Mouse (Mus musculus) urinary bladder, postnatal 36 days (tissue): ENCODE measurements around the gene 1810010D01Rik.

ENCODE experiments used
- DNase-seq, 2 experiments: peaks; one replicate each; pipeline ENCODE4 v3.0.0; 2022; ENCODE audit warnings: low spot score in 2 of 2, mixed read lengths in 1 of 2

The 1810010D01Rik gene

DNA sequence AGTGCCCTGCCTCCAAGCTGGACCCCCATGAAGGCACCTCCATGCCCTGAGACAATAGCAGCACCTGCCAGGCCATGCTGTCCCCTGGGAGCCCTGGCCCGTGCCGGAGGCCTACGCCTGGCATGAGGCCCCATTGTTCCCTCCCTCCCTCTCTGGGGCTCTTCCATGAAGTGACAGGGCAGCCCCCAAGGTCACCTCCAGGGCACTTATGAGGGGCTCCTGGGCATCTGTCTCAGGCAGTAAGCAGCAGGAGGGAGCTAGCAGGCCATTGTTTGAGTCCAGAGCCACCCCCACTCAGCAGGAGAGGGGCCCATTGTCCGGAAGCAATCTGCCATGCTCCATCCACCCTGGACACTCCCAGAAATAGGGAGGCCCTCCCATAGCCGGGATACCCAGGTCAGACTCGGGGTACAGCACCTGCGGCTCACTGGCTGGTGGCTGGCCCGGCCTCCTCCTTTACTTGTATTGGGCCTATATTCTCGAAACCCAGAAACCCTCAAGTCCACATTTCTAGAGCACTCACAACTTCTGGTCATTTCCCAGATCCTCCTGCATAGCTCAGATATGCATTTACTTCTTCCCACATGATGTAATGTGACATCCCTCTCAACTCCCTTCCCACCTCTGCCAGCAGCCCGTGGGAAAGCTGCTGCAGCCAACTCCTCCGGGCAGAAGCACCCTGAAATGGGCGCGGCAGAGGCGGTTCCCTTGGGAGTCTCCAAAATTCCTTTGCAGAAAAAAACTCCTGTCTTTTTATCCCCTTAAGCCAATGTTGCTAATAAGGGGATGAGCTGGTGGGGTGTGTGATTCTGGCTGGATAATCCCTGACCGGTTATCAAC, 30.9 kb downstream of the 1810010D01Rik start:
- no peak for DNase-seq

- DNase-seq = no peak
These were observed 34.4 kb downstream of the 1810010D01Rik start for GRCm38 (mm10) chr7:145173563-145173962.

DNA sequence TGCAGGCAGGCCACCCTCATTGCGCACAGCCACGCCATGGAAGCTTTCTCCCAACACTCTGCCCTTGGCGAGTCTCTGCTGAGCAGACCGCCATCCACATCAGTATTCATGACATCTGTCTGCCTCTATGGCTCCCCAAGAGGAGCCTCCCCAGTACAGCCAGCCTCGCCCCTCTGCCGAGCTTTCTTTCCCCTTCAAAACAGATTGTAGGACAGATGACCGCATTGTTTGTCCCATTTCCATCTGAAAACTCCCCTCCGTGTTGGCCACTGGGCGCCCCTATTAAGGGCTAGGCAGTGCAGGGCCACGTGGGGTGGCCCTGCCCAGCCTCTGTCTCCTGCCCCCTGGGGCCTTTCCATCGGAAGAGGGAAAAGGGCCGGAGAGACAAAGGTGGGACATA, 34.8 kb downstream of the 1810010D01Rik start:
- no peak for DNase-seq

DNA sequence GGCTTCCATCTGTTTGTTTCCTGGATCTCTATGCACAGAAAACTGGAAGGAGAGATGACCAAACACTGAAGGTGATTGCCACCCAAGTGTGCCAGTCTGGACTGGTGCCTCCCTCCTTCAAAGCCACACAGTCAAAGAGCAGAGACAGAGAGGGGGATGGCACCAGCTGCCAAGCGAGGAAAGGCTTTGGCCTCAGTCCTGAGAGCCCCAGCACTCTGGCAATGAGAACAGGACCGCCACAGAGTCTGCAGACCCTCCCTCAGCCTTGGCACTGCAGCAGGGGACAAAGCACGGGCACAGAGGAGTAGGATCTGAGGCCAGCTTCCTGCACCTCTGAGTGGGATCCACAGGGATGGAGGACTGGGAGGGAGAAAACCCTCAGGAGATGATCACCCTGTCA, 38.2 kb downstream of the 1810010D01Rik start:
- no peak for DNase-seq

- DNase-seq = no peak
These were observed 48.4 kb downstream of the 1810010D01Rik start for GRCm38 (mm10) chr7:145159283-145160240.
